Mouse (Mus musculus) granulocyte monocyte progenitor cell, adult 5-6 weeks (primary cell): ENCODE measurements around the gene Fam71b. TPM values are rescaled to one million over a fixed set of nuclear protein-coding genes. Genes with fewer than 3 reads are reported as not detected.

Experiments
- ATAC-seq: replicated peaks from 2 replicates; pipeline ENCODE4 v1.8.0; 2016; ENCODE audit warnings: mild to moderate bottlenecking, moderate TSS enrichment, inconsistent platforms; ENCODE audit not compliant: poor library complexity, severe bottlenecking
- total RNA-seq, 2 experiments: library from RNA; stranded (forward) in 1 of 2; stranded (reverse) in 1 of 2; fragments of 200-712, 200-1000 nt in 1 of 2; fragments of >200 nt in 1 of 2; fragmentation: Nextera tagmentation in 1 of 2; gene quantifications; 2 replicates each; pipeline ENCODE4 v1.2.3; 2014 to 2017

Gene Fam71b
- total RNA-seq, 2 experiments from 2014 or later: not detected

- peak; percentile 91 for ATAC-seq
Observed at GRCm38 (mm10) chr11:46380097-46380675, 16.2 kb upstream of the Fam71b start.

- no peak for ATAC-seq
Observed at GRCm38 (mm10) chr11:46382466-46382865, 13.9 kb upstream of the Fam71b start.

- ATAC-seq: no peak
Observed at GRCm38 (mm10) chr11:46384925-46385324, 11.4 kb upstream of the Fam71b start.

GRCm38 (mm10) chr11:46386556-46386955 lies 9.8 kb upstream of the Fam71b start:
- no peak for ATAC-seq

GRCm38 (mm10) chr11:46387061-46387460 lies 9.3 kb upstream of the Fam71b start:
- no peak for ATAC-seq

- no peak for ATAC-seq
Observed at GRCm38 (mm10) chr11:46388438-46388837, 7.9 kb upstream of the Fam71b start.

GRCm38 (mm10) chr11:46389336-46390117 lies 6.8 kb upstream of the Fam71b start, which contains the start of gene Itk:
TSS of gene Itk (minus strand) at chr11:46389515.
- peak; percentile 29; the same call in 1 of the 2 replicates for ATAC-seq

- no peak for ATAC-seq
Observed at GRCm38 (mm10) chr11:46390621-46391020, 5.7 kb upstream of the Fam71b start.

GRCm38 (mm10) chr11:46392890-46393289 lies 3.5 kb upstream of the Fam71b start:
- ATAC-seq: no peak

- ATAC-seq: no peak
Observed at GRCm38 (mm10) chr11:46393413-46393812, 2.9 kb upstream of the Fam71b start.

GRCm38 (mm10) chr11:46395088-46395487 lies 1.3 kb upstream of the Fam71b start:
- ATAC-seq: no peak

- ATAC-seq: no peak
Observed at GRCm38 (mm10) chr11:46395698-46396097, 661 bp upstream of the Fam71b start.

GRCm38 (mm10) chr11:46396860-46397179 lies 461 bp downstream of the Fam71b start:
- no peak for ATAC-seq

GRCm38 (mm10) chr11:46397900-46398299 lies 1.5 kb downstream of the Fam71b start:
- ATAC-seq: no peak

GRCm38 (mm10) chr11:46398473-46398872 lies 2.1 kb downstream of the Fam71b start:
- no peak for ATAC-seq

- peak; percentile 54 for ATAC-seq
Observed at GRCm38 (mm10) chr11:46398933-46399383, 2.6 kb downstream of the Fam71b start.

GRCm38 (mm10) chr11:46401555-46401954 lies 5.2 kb downstream of the Fam71b start:
- ATAC-seq: no peak

GRCm38 (mm10) chr11:46404986-46405385 lies 8.6 kb downstream of the Fam71b start:
- ATAC-seq: no peak

- no peak for ATAC-seq
Observed at GRCm38 (mm10) chr11:46406721-46407120, 10.4 kb downstream of the Fam71b start.

GRCm38 (mm10) chr11:46410018-46410563 lies 13.7 kb downstream of the Fam71b start:
- ATAC-seq: no peak

GRCm38 (mm10) chr11:46418438-46418837 lies 22.1 kb downstream of the Fam71b start:
- ATAC-seq: no peak

- ATAC-seq: no peak
Observed at GRCm38 (mm10) chr11:46418860-46419259, 22.5 kb downstream of the Fam71b start.
